Mouse (Mus musculus) cortical plate, adult 2 months (tissue): Measurements from ENCODE around the gene Hemgn.

ENCODE experiments used
- CTCF ChIP-seq: fragments of 200-500 bp; IDR thresholded peaks from 2 replicates; pipeline ENCODE4 v1.5.1; 2011; ENCODE audit warnings: mild to moderate bottlenecking, control low read depth, low read length; ENCODE audit not compliant: insufficient read depth; ENCODE audit errors: extremely low read depth
- POLR2A ChIP-seq: fragments of 200-500 bp; IDR thresholded peaks from 2 replicates; pipeline ENCODE4 v1.6.1; 2011; ENCODE audit warnings: mild to moderate bottlenecking, low read length, control low read depth; ENCODE audit not compliant: insufficient read depth; ENCODE audit errors: extremely low read depth

GRCm38 (mm10) chr4:46422625-46423024 lies 9.3 kb upstream of the Hemgn start:
- TF ChIP-seq CTCF, result no peak
- TF ChIP-seq POLR2A, result no peak
